Mouse (Mus musculus) olfactory bulb, adult 2 months (tissue): ENCODE results near the gene Tfcp2l1.

Experiments used
- CTCF ChIP-seq: fragments of 200-500 bp; IDR thresholded peaks from 2 replicates; pipeline ENCODE4 v1.5.1; 2012; ENCODE audit warnings: low read depth, mild to moderate bottlenecking, low read length, moderate library complexity; ENCODE audit not compliant: insufficient read depth
- POLR2A ChIP-seq: fragments of 200-500 bp; IDR thresholded peaks from 2 replicates; pipeline ENCODE4 v1.6.1; 2012; ENCODE audit warnings: mild to moderate bottlenecking, low read depth, low read length, moderate library complexity; ENCODE audit not compliant: insufficient read depth

GRCm38 (mm10) chr1:118720474-118721095, 92.8 kb downstream of the Tfcp2l1 start:
- no peak for TF ChIP-seq POLR2A
- TF ChIP-seq CTCF: no peak
